Mouse (Mus musculus): ENCODE results near the gene Sphk1. TPM values are rescaled to one million over a fixed set of nuclear protein-coding genes. Genes with fewer than 3 reads are reported as not detected.

The Sphk1 gene
- total RNA-seq, 2 experiments from 2014 or later = 2.5 to 3.9 TPM

DNA sequence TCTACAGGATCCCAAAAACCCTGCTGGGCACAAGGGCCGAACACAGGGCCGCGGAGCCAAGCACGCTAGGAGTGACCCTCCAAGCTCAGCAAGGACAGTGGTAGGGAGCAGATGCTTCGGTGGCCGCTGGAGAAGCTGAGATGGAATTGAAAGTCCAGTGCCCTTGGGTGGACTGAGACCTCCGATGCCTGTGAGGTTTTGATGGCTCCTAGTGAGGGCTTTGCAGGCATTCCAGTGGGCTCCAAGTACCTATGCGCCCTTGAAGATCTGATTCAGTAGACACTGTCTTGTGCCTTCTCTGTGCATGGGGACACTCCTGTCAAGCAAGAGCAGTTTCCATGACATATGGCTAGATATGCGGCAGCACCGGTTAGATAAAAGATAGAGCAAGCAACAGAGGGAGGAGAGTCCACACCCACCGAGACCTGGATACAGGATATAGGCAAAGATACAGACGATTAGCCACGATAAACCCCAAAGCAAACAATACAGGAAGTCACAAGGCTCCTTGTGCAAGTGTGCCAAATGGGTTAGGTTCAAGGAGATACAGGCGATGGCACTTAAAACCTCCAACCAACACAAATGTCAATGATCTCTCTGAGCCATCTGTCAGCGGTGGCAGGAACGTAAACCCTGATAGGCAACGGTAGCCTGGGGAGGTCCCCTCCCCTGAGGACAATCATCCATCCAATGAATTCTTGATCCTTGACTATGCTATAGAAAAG, 24.4 kb upstream of the Sphk1 start:
- DNase-seq = no peak
- intact Hi-C loops (cut with DNase I) = no loop called here

DNA sequence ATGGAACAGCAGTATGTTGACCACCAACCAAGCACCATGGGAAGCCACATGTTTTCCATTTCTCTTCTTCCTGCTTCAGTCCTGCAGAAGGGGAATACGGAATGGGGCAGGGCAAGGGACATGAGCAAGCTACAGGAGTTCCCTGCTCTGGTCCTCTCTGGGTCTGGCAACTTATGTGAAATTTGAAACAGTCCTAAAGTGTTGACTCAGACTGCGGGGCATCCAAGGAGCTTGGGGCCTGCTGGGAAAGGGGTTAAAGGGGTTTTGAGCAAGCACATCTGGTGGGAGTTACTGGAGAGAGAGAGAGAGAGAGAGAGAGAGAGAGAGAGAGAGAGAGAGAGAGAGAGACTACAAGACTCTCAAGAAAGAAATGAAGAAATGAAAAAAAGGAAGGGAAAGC, 22.0 kb upstream of the Sphk1 start:
- DNase-seq = no peak
- intact Hi-C loops (cut with DNase I) = no loop called here

DNA sequence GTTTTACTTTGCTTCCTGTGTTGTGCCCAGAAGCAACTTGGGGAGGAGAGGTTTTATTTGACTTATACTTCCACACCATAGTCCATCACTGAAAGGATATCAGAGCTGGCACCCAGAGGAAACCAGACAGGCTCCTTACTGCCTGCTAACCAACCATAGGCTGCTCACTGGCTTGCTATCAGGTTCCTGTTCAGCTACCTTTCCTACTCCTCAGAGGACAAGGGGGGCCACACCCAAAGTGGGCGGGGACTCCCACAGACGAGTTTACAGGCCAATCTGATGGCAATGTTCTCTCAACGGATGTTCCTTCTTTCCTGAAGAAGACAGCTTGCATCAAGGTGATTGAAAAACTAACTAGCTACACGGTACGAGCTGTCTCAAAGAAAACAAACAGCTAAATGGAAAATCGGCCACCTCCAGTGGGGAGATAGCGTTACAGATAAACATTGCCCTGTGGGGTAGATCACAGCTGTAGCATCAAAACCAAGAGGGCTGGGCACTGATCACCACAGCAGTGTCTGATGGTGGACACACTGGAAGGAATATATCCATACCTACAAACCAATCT, 19.3 kb upstream of the Sphk1 start:
- intact Hi-C loops (cut with DNase I) = no loop called here
- no peak for DNase-seq

DNA sequence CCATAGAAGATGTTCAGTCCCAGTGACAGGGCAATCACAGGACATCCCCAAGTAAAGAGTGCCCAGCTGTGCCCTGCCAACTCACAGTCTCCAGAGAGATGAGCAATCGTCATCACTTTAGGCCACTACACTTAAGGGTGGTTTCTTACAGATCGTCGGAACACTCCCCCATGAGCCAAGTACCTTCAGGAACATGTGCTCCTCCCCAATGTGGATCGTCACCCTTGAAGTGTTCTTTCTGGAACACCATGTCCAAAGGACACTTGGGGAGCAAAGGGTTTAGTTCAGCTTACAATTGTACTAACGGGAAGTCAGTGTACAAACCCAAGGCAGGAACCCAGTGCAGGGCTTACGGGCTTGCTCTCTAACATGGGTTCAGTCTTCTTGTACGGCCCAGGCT, 18.6 kb upstream of the Sphk1 start:
- DNase-seq = no peak
- intact Hi-C loops (cut with DNase I) = no loop called here

DNA sequence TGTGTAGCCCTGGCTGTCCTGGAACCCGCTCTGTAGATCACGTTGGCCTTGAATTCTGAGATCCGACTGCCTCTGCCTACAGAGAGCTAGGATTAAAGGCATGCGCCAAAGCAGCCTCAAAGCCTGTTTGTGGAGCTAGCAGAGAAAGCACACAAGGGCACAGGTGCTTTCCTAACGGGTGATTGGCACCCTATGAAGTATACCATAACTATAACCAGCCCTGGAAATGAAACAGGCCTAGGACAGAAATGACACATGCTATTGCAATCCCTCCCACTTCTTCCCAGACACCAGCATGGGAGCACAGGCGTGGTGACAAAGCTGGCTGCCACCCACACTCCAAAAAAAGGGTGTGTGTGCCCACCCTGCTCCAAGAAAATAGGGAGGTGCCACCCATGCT, 17.7 kb upstream of the Sphk1 start:
- intact Hi-C loops (cut with DNase I) = no loop called here
- no peak for DNase-seq

DNA sequence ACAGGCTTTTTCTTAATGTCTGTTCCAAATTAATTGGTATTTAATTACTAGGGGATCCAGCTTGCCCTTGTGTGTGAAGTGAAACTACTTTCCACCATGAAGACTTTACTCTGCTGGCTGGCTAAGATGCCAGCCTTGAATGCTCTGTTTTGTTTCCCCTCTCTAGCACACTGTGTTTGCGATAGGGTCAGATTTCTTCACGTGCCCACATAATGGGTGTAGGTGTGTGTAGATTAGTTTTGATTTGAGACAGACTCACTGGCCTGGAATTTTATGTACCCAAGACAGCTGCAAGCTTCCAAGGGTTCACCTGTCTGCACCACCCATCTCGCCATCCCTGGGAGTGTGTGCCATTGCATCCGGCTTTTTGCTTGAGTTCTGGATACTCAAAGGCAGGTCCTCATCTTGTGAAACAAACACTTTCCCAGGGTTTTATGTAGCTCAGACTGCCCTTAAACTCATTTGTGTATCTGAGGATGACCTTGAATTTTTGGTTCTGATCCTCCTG, 17.1 kb upstream of the Sphk1 start:
- intact Hi-C loops (cut with DNase I) = no loop called here

DNA sequence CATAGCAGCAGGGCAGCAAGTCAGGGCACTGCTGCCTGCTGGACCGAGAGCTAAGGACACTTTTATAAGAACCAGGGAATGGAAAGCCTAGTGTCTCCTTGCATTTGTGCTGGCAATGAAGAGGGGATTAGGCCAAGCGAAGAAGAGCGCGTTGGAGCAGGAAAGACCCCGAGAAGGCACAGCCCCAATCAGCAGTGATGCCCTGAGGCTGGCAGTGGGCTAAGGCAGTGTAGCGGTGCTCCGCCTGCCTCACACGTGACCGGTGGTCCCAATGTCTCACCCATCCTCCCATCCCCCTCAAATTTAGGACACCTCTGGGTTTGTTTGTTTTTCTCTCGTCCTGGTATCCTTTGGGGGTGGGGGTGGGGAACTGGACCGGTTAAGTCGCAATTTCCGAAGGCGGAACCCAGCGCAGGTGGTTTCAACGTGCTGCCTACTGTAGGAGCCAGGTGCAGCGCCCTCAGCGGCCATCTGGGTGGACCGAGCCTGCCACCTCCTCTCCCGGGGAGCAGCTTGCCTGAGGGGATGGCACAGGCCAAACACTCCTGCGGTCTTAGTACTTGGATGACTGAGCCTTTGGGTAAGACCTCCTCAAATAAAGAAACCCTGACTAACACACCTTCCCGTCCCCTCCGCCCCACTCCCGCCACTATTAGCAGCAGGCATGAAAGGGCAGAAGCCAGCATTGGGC, 15.2 kb upstream of the Sphk1 start:
- intact Hi-C loops (cut with DNase I) = no loop called here
- DNase-seq = no peak

More for the DNA sequence above, 17.1 kb upstream of the Sphk1 start:
- no peak for DNase-seq

DNA sequence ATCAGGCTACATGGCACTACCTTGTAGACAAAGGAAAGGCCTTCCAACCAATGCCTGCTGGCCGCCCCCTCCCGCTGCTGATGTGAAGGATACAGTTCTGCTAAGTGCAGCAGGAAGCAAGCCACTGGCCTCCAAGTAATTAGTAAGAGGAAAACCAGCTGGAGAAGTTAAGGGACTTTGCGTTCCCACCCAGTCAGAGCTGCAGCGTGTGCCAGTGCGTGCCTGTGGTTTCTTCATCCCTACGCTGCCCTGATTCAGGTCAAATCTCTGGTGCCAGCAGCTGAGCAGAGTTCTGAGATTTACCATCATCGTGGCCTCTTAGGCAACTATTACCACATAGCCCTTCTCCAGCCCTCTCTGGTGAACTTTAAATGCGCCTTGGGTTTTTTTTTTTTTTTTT, 12.2 kb upstream of the Sphk1 start:
- intact Hi-C loops (cut with DNase I) = no loop called here
- peak; percentile 48 to 66 for DNase-seq

DNA sequence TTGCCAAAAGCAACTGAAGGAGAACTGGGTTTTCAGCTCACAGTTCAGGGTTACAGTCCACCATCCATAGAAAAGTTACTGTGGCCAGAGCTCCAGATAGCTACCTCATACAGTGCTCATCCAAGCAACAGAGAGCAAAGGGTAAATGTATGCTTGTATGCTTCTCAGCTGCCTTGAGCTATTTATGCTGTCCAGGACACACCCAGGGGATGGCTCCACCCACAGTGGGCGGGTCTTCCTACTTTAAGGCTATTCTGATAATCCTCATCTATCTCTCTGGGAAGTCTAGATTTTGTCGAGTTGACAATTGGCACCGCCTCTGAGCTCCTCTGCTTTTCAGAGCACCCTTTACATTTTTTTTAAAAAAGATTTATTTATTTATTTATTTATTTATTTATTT, 9.6 kb upstream of the Sphk1 start:
- intact Hi-C loops (cut with DNase I) = no loop called here
- DNase-seq = no peak

DNA sequence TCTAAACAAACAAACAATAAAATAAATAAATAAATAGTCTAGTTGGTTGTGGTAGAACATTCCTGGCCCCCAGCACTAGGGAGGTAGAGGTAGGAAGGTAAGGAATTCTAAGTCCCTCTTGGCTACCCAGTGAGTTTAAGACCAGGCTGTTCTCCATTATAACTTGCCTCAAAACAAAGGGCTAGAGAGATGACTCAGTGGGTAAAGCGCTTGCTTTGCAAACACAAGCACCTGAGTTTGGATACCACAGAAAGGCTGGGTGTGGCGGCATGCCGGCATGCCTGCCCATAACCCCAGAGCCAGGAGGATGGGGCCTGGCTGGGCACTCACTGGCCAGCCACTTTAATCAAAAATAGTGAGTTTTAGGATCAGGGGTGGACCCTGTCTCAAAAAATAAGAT, 8.7 kb upstream of the Sphk1 start:
- DNase-seq = no peak
- intact Hi-C loops (cut with DNase I) = no loop called here

DNA sequence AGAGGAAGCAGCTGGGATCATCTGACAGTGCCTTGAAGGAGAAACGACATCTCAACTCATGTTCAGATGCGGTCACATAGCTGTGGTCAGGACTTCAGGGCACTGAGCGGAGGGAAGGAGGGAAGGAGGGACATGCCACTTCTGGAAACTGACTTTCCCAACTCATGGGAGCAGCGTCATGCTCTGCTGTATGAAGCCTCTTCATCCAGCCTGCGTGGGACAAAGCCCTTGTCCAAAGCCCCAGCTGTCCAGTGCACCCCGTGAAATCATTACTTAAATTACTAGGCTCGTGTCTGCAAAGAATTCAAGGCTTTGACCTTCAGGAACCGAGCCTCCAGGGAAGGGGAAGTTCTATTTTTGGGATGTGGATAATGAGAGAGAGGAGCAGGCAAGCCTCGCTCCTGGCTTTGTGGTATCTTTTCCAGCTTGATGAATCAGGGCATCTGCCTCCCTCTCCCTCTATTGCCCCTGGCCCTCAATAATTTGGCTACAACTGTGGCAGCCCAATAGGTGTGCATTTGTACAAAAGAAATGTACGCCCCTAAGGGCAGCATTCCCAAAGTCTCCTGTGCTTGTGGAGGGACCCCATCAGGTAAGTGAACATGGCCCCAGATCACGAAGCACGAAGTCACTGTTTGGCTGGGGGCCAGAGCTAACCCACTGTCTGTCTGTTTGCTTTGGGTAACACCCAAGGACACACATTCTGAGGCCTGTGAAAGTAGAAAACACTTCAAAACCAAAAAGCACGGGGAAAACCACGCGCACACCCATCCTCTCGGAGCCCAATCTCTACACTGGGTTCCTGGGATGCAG, 7.6 kb upstream of the Sphk1 start:
- peak; percentile 70 to 73 for DNase-seq
- intact Hi-C loops (cut with DNase I) = no loop called here

DNA sequence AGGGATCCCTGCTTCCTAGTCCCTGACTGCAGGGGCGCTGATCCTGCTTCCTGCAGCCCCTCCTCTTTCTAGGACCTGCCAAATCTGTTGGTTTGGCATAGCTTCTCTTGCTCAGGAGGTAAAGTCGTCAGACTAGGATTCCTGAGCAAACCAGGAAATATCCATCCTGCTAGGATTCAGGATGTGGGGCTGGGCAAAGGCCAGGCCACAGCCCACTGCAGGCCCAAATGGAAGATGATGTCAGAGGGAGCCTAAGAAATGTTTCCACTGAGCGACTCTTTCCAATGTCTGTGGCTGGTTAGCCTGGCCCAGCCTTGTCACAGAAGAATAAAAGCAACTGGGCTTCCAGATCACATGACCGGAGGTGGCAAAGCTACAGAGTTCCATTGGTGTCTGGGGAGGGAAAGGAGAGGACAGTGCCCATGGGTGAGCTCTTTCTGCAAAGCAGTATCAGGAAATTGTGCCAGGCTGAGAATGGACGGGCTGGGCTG, 7.0 kb upstream of the Sphk1 start:
- DNase-seq = peak; percentile 72
- intact Hi-C loops (cut with DNase I) = no loop called here

DNA sequence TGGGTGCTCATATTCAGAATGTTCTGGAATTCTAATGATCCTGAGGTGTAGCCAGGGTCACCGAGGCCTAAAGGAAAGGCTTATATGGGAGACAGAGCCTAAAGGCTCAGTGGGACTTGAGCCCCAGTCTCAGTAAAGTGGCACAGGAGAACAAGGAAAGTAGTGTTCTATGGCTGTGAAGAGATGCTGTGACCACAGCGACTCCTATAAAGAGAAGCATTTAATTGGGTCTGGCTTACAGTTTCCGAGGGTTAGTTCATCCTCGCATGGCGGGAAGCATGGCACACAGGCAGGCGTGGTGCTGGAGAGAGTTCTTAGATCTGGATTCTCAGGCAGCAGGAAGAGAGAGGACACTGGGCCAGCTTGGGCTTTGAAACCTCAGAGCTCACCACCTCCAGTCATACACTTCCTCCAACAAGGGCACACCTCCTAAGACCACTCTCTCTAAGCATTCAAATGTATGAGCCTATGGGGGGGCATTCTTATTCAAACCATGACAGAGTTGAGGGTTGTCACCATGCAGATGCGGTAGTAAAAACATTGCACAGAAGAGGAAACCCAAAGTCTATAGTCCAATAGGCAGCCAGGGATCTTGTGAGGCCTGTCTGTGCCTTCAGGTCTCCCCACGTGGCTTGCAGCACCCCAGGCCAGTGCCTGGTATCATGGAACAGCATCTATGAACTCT, 1.9 kb upstream of the Sphk1 start:
- intact Hi-C loops (cut with DNase I) = no loop called here
- no peak for DNase-seq

DNA sequence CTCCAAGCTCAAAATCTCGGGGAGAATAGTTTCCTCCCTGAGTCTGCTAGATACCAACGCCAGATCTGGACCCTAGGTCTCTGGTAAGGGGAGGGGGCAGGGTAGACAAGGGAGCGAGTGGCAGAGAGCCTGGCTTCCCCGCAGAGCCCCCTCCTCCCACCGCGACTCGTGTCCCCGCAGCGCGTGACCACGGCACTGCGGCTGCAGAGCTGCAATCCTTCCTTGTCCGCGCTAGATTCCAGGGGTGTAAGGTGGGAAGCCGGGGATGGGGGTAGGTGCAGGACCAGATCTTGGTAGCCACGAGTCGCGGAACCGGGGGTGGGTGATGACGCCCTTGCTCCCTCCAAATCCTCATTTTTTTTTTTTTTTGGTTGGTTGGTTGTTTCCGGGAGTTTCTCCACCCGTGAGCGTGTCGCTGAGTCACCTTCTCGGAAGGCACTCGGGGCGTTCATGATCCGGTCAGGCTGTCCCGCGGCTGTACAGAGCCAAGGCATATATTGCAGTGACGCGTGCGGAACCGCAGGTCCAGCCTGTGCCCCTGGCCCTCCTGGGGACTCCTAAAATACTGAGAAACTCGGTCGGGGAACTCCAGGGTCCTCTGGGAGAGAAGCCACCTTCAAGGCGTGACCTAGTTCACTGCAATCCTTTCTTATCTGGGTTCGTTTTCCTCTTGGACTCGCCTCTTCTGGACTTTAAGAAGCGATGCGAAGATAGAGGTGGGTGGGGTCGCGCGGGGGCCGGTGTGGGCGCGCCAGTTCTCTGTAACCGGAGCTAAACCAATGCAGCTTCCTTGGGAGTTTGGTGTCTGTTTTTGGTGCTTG, 856 bp downstream of the Sphk1 start:
- peak; percentile 30 to 41 for DNase-seq
- intact Hi-C loops (cut with DNase I) = no loop called here

DNA sequence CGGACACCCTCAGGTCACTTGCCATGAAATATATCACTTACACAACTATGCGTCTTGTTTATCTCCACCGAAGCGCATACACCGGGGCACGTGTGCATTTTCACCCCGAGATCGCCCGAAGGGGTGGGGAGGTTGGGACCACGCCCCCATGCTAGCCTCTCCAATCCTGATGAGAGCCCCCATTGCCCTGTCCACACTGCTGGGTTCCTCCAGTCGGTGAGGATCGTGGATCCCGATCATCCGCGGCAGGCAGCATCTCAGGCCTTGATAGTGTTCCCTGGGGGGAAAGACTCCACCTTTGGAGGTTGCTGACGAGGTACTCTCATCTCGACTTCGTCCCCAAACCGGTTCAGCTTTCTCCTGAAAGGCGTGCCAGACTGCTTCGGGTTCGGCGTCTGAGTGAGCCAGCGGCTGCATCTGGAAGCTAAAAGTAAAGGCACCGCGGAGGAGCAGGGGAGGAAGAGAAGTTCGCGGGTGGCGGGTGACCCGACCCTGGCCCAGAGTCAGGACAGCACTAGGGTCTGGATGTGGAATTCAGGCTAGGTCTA, 1.6 kb downstream of the Sphk1 start:
- intact Hi-C loops (cut with DNase I) = no loop called here
- peak in 1 of 2 experiments; percentile 54 for DNase-seq

DNA sequence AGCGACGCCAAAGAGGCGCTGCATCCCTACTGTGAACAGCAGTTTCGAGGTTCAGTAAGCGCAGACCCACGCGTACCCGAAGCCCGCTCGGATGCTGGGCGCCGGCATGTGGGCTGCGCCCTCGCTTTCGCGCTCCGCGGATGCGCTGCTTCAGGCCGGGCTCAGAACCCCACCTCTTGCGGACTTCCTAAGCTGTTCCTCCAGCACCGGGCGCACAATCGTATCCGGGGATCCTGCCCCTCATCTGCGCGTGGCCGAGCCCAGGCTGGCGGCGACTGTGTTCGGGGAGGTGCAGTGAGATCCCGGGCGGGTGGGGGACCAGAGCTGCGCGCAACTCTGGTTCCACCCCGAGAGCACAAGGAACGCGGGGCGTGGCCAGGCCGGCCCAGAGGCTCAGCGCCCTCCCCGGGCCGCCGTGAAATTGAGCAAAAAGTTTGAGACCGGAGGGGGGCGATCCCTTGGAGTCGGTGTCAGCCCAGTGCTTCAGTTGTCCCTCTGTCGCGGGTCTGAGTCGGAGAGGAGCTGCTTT, 2.1 kb downstream of the Sphk1 start:
- DNase-seq = peak; percentile 84
- intact Hi-C loops (cut with DNase I) = no loop called here

DNA sequence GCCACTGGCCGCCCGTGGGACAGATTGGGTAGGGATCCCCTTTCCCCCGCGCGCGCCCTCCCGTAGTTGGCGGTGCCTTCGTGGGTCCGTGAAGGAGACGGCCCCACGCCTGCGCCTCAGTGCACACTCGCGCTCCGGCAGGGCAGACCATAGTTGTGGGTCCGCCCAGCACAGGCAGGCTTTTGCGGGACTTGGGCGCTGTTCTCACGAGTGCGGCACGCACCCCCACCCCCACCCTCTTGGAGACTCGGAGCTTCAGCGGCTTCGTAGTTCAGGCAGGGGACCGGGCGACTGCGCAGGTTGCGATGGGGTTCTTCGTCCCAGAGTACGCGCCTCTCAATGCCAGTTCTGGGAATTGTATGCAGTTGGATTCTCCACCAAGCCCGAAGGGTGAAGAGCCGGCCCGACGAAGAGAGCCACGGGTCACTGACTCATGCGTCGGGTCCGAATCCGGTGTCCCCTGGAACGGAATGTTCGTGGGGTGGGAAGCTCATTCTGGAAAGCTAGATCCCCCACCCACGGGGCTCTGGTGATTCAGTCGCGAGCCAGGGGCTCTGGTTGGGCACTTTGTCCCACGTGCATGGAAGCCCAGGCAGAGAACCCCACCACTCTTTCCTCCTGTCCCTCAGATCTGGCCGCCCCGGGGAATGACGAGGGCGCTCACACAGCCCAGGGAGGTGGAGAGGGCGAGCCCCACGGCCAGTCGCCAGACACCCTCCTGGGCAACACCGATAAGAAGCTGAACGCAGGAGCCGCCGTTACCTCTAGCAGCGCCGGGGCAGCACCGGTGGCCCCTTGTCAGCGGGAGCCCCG, 2.8 kb downstream of the Sphk1 start:
- peak; percentile 42 to 58 for DNase-seq
- intact Hi-C loops (cut with DNase I) = loop anchor here (1.0 kb wide), 1 partner anchor 32 kb away; no protein-coding TSS in a partner anchor

Measured in heart, postnatal 10 days (tissue).